Mouse (Mus musculus): ENCODE data around the gene Csf2rb. TPM values are rescaled to one million over a fixed set of nuclear protein-coding genes. Genes with fewer than 3 reads are reported as not detected.
"Not testable (repeated sequence)": the region's sequence is repeated elsewhere in the genome, so short reads cannot be mapped to it uniquely, and the experiment has no call there.

Gene Csf2rb
- polyA plus RNA-seq, 1 experiment from 2014 or later = 3.0 TPM

DNA sequence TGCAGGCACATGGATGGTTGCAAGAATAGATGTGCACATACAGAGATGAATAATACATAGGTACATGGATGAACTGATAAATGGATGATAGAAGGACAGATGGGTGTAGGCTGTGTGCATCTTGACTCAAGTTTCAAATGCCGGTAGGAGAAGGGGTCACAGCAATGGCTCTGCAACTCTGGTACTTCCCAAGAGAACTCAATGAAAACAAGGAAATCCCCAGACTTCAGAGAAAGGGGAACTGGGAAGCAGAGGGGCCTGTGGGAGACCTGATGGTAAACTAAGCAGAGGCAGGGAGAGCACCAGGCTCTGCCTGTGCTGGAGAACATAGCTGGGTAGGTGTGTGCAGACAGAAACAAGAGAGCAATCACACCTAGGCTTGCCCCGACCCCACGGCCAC lies 8.8 kb downstream of the Csf2rb start:
- Histone ChIP-seq H3K9ac (ENCODE audit: low read length) (no peak overlapping the region), H3K9me3 (ENCODE audit: control insufficient read depth, low read length) (no peaks in the 10 kb centered on the region)
- 72% methylated on average over 3 of the region's 3 CpGs for WGBS

GRCm38 (mm10) chr15:78339627-78340423 lies 14.3 kb downstream of the Csf2rb start:
- H3K36me3 ChIP-seq (ENCODE audit: control insufficient read depth, insufficient read depth, low read length); H3K9ac ChIP-seq (ENCODE audit: low read length); H3K27me3 ChIP-seq (ENCODE audit: control insufficient read depth, insufficient read depth, low read depth, low read length); H3K27ac ChIP-seq (ENCODE audit: low read length); H3K4me1 ChIP-seq (replicated peaks; ENCODE audit: control insufficient read depth, insufficient read depth, low read length); H3K4me2 ChIP-seq (ENCODE audit: low read depth, low read length); H3K9me3 ChIP-seq (ENCODE audit: control insufficient read depth, low read length); H3K4me3 ChIP-seq (ENCODE audit: low read length): not testable (repeated sequence)
- peak; percentile 64 for ATAC-seq (ENCODE audit: low read depth)
- 30% methylated on average over 7 of the region's 7 CpGs for WGBS

More for the DNA sequence above, 8.8 kb downstream of the Csf2rb start:
- Histone ChIP-seq H3K27me3 (ENCODE audit: control insufficient read depth, insufficient read depth, low read depth, low read length) (no peaks in the 10 kb centered on the region), H3K27ac (ENCODE audit: low read length) (no peak overlapping the region), H3K36me3 (ENCODE audit: control insufficient read depth, insufficient read depth, low read length) (no peaks in the 10 kb centered on the region), H3K4me1 (replicated peaks; ENCODE audit: control insufficient read depth, insufficient read depth, low read length) (no peaks in the 10 kb centered on the region), H3K4me2 (ENCODE audit: low read depth, low read length) (no peak overlapping the region), H3K4me3 (ENCODE audit: low read length) (no peak overlapping the region)
- no peak for ATAC-seq (ENCODE audit: low read depth)

DNA sequence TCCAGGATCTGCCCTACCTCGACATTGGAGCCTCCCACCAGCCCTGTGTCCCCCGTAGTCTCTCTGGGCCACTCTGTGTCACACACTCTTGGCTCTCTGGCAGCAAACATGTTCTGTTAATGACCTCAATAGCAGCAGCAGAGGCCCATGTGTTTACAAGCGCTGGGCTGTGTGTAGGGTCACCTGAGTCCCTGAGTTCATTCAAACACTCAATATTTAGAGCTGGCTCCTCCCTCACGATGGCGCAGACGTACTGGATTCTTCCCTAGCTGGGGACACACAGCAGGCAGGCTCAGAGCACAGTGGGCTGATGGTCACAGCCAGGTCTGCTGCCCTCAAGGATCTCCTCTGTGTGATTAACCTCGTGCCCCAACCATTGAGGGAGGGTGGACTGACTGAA lies 15.4 kb downstream of the Csf2rb start:
- ATAC-seq (ENCODE audit: low read depth); H3K9me3 ChIP-seq (ENCODE audit: control insufficient read depth, low read length); H3K4me1 ChIP-seq (replicated peaks; ENCODE audit: control insufficient read depth, insufficient read depth, low read length); H3K27ac ChIP-seq (ENCODE audit: low read length); H3K27me3 ChIP-seq (ENCODE audit: control insufficient read depth, insufficient read depth, low read depth, low read length); H3K4me3 ChIP-seq (ENCODE audit: low read length); H3K36me3 ChIP-seq (ENCODE audit: control insufficient read depth, insufficient read depth, low read length); H3K4me2 ChIP-seq (ENCODE audit: low read depth, low read length); H3K9ac ChIP-seq (ENCODE audit: low read length): not testable (repeated sequence)
- 40% methylated on average over 7 of the region's 7 CpGs for whole genome bisulfite sequencing

DNA sequence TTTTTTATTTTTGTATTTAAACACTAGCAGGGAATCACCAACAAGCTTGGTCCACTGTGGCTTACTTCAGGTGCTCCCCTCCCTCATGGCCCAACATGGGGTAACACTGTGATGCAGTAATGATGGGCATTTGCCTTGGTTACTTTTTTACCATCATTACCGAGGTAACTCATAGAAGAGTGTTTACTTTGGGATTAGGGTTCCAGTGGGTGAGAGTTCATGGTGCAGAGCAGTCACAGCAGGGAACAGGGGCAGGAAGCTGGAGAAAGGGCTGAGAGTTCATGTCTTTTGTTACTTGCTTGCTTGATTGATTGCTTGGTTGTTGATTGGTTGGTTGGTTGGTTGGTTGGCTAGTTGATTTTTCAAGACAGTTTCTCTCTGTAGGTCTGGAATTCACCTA lies 18.1 kb downstream of the Csf2rb start:
- Histone ChIP-seq H3K9ac (ENCODE audit: low read length) (no peak overlapping the region), H3K4me2 (ENCODE audit: low read depth, low read length) (no peak overlapping the region), H3K4me3 (ENCODE audit: low read length) (no peak overlapping the region), H3K27ac (ENCODE audit: low read length) (no peak overlapping the region), H3K9me3 (ENCODE audit: control insufficient read depth, low read length) (no peaks in the 10 kb centered on the region), H3K27me3 (ENCODE audit: control insufficient read depth, insufficient read depth, low read depth, low read length) (no peaks in the 10 kb centered on the region), H3K4me1 (replicated peaks; ENCODE audit: control insufficient read depth, insufficient read depth, low read length) (no peaks in the 10 kb centered on the region), H3K36me3 (ENCODE audit: control insufficient read depth, insufficient read depth, low read length) (no peaks in the 10 kb centered on the region)
- ATAC-seq (ENCODE audit: low read depth) = no peak
- WGBS = 3% methylated on average over 1 of the region's 1 CpGs

- 79% methylated on average over 3 of the region's 3 CpGs for whole genome bisulfite sequencing
- ATAC-seq (ENCODE audit: low read depth) = no peak
- no peak overlapping the region for H3K9ac ChIP-seq (ENCODE audit: low read length)
- no peaks in the 10 kb centered on the region for H3K4me1 ChIP-seq (replicated peaks; ENCODE audit: control insufficient read depth, insufficient read depth, low read length)
- H3K9me3 ChIP-seq (ENCODE audit: control insufficient read depth, low read length) = no peaks in the 10 kb centered on the region
- H3K27ac ChIP-seq (ENCODE audit: low read length) = no peak overlapping the region
- no peak overlapping the region for H3K4me3 ChIP-seq (ENCODE audit: low read length)
- no peaks in the 10 kb centered on the region for H3K36me3 ChIP-seq (ENCODE audit: control insufficient read depth, insufficient read depth, low read length)
- no peak overlapping the region for H3K4me2 ChIP-seq (ENCODE audit: low read depth, low read length)
- no peaks in the 10 kb centered on the region for H3K27me3 ChIP-seq (ENCODE audit: control insufficient read depth, insufficient read depth, low read depth, low read length)
Observed at GRCm38 (mm10) chr15:78344567-78344966, 19.0 kb downstream of the Csf2rb start.

DNA sequence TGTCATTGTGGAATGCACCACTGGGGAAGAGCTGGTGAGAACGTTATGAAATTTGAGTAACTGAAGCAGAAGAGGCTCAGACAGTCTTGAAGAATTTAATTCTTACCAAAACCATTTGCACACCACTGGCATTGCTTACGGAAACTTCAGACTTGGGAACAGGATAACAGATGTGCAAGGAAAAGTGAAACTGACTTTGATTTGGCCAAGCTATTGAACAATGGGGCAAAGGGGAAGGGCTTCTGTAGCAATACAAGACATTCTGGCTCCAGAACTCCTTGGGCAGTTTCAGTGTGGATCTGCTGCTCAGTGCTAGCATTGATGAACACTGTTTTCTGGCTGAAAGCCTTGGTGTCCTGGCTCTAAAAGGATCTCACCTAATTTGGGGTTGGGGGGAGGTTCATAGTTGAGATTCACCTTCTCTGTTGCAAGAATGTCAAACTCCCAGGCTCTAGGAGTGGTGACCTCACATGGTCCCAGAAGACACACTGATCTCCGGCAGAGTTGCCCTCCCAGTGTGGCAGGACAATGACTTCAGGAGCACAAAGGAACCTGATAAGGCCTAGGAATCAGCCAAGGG lies 26.1 kb downstream of the Csf2rb start:
- Histone ChIP-seq H3K4me3 (ENCODE audit: low read length) (no peak overlapping the region), H3K9me3 (ENCODE audit: control insufficient read depth, low read length) (no peaks in the 10 kb centered on the region), H3K9ac (ENCODE audit: low read length) (no peak overlapping the region), H3K4me1 (replicated peaks; ENCODE audit: control insufficient read depth, insufficient read depth, low read length) (no peaks in the 10 kb centered on the region), H3K27me3 (ENCODE audit: control insufficient read depth, insufficient read depth, low read depth, low read length) (no peaks in the 10 kb centered on the region), H3K36me3 (ENCODE audit: control insufficient read depth, insufficient read depth, low read length) (no peaks in the 10 kb centered on the region), H3K4me2 (ENCODE audit: low read depth, low read length) (no peak overlapping the region), H3K27ac (ENCODE audit: low read length) (no peak overlapping the region)
- ATAC-seq (ENCODE audit: low read depth) = no peak
- 41% methylated on average over 3 of the region's 3 CpGs for WGBS

DNA sequence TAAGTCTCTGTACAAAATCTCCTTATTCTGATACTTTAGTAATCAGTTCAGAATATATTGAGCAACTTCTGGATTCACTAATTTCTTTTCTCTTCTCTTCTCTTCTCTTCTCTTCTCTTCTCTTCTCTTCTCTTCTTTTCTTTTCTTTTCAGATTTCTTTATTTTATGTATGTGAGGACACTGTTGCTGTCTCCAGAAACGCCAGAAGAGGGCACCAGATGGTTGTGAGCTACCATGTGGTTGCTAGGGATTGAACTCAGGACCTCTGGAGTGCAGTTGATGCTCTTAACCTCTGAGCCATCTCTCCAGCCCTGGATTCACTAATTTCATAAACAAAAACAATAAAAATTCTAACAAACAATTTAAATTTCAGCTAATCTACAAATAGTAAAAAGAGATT lies 29.4 kb downstream of the Csf2rb start:
- H3K4me1 ChIP-seq (replicated peaks; ENCODE audit: control insufficient read depth, insufficient read depth, low read length) = no peaks in the 10 kb centered on the region
- H3K9ac ChIP-seq (ENCODE audit: low read length) = no peak overlapping the region
- H3K9me3 ChIP-seq (ENCODE audit: control insufficient read depth, low read length) = no peaks in the 10 kb centered on the region
- H3K27me3 ChIP-seq (ENCODE audit: control insufficient read depth, insufficient read depth, low read depth, low read length) = no peaks in the 10 kb centered on the region
- no peak for ATAC-seq (ENCODE audit: low read depth)
- 0% methylated on average over 1 of the region's 1 CpGs for WGBS
- no peaks in the 10 kb centered on the region for H3K36me3 ChIP-seq (ENCODE audit: control insufficient read depth, insufficient read depth, low read length)
- no peak overlapping the region for H3K27ac ChIP-seq (ENCODE audit: low read length)
- H3K4me3 ChIP-seq (ENCODE audit: low read length) = no peak overlapping the region
- H3K4me2 ChIP-seq (ENCODE audit: low read depth, low read length) = no peak overlapping the region

DNA sequence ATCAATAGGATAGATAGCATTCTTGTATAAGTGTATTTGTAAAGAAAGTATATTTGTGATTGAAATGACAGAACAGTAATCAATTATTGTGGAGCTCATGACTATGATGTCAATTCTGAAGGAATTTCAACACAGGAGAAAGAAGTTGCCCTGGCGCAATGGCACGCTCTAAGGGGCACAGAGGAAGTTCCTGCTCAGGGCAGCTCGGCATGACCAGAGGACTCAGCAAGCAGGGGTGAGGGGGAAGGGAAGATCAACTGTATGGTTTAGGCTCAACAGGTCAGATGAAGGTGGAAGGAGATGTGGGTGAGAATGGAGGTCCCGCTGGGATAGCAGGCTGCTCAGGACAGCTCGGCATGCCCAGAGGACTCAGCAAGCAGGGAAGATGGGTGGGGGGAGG lies 30.0 kb downstream of the Csf2rb start:
- WGBS = 87% methylated on average over 5 of the region's 5 CpGs
- Histone ChIP-seq H3K9ac (ENCODE audit: low read length) (no peak overlapping the region), H3K4me2 (ENCODE audit: low read depth, low read length) (no peak overlapping the region), H3K27ac (ENCODE audit: low read length) (no peak overlapping the region), H3K27me3 (ENCODE audit: control insufficient read depth, insufficient read depth, low read depth, low read length) (no peaks in the 10 kb centered on the region), H3K9me3 (ENCODE audit: control insufficient read depth, low read length) (no peaks in the 10 kb centered on the region), H3K4me3 (ENCODE audit: low read length) (no peak overlapping the region), H3K36me3 (ENCODE audit: control insufficient read depth, insufficient read depth, low read length) (no peaks in the 10 kb centered on the region), H3K4me1 (replicated peaks; ENCODE audit: control insufficient read depth, insufficient read depth, low read length) (no peaks in the 10 kb centered on the region)
- no peak for ATAC-seq (ENCODE audit: low read depth)

GRCm38 (mm10) chr15:78365916-78366315 lies 40.4 kb downstream of the Csf2rb start:
- Histone ChIP-seq H3K4me3 (ENCODE audit: low read length) (no peak overlapping the region), H3K9me3 (ENCODE audit: control insufficient read depth, low read length) (no peaks in the 10 kb centered on the region; the same call in 1 of the 2 replicates), H3K9ac (ENCODE audit: low read length) (no peak overlapping the region), H3K36me3 (ENCODE audit: control insufficient read depth, insufficient read depth, low read length) (no peaks in the 10 kb centered on the region), H3K4me1 (replicated peaks; ENCODE audit: control insufficient read depth, insufficient read depth, low read length) (peaks cover 8% of the 10 kb centered on the region; the same call in 1 of the 2 replicates), H3K27ac (ENCODE audit: low read length) (no peak overlapping the region), H3K27me3 (ENCODE audit: control insufficient read depth, insufficient read depth, low read depth, low read length) (no peaks in the 10 kb centered on the region), H3K4me2 (ENCODE audit: low read depth, low read length) (no peak overlapping the region)
- ATAC-seq (ENCODE audit: low read depth) = no peak
- WGBS = 52% methylated on average over 2 of the region's 2 CpGs

Data from lung, embryonic 16.5 days (tissue).